Mouse (Mus musculus): Measurements from ENCODE around the gene Cttnbp2nl. TPM values are rescaled to one million over a fixed set of nuclear protein-coding genes. Genes with fewer than 3 reads are reported as not detected.

Gene Cttnbp2nl
- total RNA-seq, 2 experiments from 2014 or later: 16.2 to 26.0 TPM

DNA sequence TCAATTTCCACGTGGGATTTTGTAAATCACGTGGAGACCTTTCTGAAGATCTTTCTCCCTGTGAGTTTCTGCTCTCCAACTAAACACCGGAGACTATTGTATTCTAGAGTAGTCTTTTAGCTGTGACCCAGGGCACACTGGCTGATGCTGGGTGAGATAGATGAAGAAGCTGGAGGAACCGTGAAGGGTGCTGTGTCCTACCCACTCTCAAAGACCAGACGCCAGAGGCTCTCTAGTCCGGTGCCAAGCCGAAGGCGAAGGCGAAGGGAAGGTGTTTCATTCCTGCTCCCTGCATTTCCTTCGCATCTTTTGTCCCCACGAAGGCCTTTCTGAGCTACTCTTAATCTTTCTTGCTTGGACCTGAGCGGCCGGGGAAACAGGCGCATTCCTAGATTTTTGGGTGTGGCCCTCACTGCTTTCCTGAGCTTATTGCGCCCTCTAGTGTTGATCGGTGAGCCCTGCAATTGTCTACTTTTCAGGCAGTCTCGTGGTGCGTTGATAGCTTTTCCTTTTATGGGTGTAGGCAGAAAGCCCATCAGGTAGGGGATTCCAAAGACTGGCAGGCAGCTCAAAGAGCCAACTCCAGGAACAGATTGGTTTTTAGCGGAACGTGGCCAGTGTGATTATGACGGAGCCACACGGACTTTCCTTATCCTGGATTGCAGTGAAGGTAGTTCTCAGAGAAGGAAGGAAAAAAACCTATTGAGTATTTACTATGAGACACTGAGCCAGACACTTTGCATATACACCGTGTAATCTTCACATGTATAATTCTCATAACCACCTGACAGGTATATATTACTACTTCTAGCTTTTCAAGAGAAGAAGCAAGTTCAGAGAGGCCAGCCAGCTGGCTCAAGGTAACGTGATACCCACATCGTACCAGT is 5.9 kb upstream of the Cttnbp2nl start:
- peak; percentile 82 for DNase-seq

DNA sequence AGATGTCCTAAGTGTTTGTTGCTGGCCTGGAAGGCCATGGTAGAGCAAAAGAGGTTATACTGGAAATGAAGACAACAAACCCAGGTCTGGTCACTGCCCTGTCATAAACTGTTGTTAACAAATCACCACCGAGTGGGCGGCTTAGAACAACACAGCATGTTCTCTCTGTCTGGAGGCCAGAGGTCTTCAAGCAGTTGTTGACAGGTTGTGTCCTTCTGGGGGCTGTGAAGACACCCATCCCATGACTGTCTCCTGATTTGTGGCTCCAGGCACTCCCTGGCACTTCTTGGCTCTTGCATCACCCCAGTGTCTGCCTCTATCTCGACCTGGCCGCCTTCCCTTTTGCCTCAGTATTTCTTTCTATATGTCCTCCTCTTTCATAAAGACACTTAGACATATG is 2.7 kb upstream of the Cttnbp2nl start:
- no peak for DNase-seq

DNA sequence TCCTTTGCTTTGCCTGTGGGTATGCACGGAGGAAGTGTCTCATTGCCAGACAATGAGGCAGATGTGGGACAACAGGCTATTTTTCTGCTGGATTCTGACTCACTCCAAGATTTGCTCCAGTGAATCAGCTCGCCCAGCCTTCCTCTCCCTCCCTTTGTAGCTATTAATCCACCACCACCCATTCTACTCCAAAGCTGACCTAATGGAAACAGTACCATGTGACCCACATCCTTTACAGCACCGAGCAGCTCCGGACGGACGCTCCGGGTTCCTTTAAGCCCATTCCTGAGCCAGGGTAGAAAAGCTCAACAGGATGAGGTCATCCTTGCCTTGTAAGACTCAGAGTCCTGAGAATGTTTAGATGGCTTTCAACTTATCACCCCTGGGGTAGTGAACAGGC is 2.0 kb upstream of the Cttnbp2nl start:
- peak; percentile 72 to 77 for DNase-seq

DNA sequence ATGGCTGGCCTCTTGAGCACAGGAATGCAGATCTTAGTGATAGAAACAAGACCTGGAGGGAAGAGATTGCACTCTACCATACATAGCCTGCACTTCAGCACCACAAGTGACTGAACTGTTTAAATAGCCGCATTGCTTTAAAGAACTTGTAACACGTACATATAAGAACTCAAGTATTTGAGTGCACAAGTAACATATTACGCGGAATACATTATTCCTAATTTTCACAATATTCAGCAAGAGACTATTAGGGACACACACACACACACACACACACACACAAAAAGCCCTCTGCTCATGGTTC is 704 bp upstream of the Cttnbp2nl start:
- no peak for DNase-seq

DNA sequence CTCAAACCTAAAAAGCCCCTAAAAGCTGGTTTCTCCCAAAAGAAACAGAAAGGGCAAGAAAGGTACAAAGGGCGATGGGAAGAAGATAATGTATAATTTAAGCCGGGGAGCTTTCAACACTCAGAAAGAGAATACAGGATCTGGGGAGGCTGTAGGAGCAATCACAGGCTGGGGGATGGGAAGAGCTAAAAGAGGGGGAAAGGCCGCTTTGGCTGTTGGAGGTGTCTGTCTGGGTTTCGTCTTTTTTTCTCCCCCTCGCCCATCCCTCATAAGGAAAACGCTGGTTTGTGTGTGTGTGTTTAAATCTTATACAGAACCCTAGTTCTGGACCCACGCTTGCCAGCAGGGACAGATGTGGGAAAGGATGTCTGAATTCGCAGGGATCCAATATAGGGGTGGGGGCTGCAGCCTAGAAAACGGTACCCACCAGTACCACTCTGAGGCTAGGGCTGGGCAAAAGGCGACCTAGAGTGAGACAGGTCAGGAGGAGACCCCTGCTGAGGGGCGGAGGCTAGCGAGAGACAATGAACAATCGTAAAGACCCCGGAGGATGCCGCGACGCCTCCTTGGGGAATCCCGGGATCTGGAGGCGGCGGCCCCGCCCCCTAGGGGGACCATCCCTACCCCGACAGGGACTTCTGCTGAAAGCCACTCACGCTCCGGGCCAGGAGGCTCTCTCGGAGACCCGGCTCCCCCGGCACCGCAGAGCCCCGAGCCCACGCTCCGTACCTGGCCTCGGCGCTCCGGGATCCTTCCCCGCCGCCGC is 592 bp downstream of the Cttnbp2nl start:
- DNase-seq: no peak

DNA sequence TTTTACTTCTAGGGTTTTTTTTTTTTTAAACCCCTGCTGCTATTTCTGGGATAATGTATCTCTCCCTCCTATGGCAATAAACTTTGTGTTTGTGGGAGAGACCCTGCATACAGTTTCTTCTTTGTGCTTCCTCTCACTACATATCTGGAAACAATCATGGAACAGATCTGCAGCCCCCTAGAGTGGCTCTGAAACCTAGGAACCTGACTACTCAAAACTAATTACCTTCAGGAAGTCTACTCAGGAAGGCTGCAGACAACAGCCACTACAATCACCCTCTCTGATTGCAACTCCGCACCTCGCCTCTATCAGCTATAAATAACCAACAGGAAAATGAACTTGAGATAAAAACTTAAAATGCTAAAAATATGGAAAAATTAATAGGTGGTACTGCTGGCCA is 1.8 kb downstream of the Cttnbp2nl start:
- DNase-seq: no peak

DNA sequence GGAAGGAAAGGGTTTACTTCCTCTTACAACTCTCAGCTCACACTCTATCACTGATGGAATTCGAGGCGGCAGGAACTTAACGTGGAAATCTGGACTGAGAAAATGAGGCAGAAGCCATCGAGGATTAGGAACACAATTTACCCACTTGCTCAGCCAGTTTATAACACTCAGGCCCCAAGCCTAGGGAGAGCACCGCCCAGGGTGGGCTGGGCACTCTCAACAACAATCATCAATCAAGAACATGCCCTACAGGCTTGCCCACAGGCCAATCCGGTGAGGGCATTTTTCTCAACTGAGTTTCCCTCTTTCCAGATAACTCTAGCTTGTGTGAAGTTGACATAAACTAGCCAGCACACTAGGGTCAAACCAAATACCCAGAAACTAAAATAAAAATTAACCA is 3.1 kb downstream of the Cttnbp2nl start:
- no peak for DNase-seq

DNA sequence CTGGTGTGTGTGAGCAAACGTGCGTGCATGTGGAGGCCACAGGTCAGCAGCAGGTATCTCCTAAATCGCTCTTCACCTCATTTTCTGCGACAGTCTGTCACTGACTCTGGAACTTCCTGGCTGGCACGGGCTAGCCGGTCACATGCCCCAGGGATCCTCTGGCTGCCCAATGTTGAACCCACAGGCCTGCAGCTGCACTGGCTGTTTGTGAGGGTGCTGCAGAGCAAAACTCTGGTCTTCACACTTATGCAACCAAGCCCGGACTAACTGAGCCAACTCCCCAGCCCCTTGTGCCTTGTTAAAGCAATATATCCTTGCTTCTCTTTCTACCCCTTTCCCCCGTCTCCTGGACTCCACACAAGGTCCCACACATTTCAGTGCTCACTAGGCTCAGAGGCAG is 5.3 kb downstream of the Cttnbp2nl start:
- peak; percentile 32 to 58 for DNase-seq

DNA sequence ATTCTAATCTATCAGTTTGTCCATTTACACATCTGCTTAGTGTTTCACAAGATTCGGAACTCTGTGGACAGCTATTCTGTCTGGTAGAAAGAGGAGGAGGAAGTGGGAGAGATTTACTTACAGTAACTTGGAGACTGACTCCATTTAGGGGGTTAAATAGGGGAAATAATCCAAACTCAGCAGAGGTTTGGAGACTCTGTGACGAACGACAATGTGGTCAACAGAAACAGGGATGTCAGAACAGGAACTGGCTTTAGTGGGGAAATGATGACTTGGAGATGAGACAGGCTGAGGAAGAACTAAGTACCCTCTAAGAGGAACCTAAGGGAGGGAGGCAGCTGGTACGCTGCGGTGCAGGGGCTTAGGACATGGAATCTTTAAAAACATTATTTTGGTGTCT is 6.1 kb downstream of the Cttnbp2nl start:
- DNase-seq: no peak

DNA sequence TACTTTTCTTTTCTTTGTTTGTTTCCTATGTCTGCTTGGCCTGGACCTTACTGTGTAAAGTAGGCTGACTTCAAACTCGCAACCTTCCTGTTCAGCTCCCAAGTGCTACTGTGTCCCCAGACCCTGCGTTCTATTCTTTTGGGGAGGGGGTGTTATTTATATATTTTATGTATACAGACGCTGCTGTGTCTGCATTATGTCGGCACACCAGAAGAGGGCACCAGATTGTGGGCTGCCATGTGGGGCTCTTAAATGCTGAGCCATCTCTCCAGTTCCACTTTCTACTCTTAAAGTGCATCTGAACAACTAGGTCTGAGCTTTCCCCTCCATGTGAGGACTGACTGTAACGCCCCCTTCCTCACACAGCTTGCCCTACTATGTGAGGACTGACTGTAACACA is 9.2 kb downstream of the Cttnbp2nl start:
- DNase-seq: no peak

DNA sequence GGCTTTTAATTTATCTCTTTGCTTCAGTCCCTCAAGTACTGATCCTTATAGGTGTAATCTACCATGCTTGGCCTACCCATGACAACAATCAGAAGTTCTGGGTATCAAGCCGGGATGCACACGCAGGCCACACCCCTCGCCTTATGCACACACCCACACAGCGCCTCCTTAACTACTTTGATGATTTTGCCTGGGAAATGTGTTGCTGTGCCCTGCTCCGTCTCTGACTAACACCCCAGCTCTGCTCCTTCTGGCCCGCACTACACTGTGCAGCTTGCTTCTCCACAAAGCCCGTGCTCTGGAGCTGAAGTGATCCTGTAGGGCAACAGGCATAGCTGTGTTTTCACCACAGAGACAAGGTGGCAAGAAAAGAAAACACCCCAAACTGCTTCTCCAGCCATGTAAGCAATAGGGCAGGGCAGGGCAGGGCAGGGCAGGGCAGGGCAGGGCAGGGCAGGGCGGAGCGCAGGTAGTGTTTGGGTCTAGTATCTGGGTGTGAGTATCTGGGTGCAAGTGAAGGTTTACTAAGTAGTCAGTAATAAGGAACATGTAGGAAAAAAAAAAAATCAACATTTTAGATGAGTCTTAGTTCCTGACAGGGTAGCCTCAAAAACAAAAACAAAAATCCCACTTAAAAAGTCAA is 11.8 kb downstream of the Cttnbp2nl start:
- DNase-seq: no peak

DNA sequence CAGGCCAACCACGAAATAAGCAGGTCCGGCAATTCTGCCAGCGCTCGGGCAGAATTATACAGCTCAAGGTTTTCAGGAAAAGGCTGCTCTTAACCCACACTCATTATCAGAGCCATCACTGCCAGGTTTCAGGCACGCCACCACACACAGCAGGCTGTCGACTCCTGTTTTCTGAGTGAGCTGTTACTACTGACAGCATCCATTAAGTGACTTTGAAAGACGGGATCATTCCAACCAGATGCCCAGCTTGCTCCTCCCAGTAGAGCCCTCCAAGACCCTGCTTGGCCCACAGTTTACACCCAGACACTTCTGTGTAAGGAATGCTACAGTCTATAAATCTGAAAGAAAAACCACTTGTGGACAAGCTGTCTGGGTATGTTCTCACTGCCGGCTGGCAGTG is 12.9 kb downstream of the Cttnbp2nl start:
- no peak for DNase-seq

DNA sequence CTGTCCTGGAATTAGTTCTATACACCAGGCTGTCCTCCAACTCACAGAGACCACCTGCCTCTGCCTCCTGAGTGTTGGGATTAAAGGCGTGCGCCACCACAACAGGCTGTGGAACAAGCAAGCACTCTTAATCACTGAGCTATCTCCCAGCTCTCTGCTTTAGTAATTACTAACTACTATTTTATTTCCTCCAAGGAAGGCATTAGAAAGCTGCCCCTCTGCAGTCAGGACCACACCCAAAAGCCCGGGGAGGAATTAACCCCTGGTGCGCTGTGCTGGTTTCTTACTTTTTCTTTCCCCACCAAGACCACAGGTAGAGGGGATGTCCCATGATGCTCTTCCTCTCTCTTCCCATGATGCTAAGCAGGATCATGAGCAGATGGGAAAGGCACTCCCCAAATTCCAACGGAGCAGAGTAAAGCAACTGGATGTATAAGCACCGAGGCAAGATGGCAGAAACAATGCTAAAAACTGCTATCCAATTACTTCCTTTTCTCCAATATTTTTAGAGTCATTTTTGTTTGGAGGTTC is 15.6 kb downstream of the Cttnbp2nl start:
- no peak for DNase-seq

DNA sequence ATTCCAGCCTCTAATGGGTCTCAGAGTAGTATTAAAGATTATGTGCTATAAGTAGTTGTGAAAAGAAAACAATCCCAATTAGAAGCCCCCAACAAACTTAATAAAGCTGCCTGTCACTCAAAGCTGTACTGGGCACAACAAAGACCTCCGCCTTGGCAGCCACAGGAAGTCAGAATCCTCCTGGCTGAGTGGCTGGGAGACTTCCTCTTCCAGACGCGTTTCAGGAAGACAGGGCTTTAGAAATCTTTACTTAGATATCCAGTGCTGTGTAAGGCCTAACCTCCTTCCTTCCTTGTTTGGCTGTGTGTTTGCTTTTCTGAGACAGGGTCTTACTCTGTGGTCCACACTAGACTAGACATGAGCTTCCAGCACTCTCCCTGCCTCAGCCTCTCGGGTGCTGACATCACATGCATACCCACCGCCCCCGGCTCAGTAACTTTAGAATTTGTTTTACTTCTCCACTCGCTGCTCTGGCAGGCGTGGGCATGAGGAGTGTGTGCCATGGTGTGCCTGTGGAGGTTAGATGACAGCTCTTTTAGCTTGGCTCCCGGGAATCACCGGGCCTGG is 16.6 kb downstream of the Cttnbp2nl start:
- no peak for DNase-seq

DNA sequence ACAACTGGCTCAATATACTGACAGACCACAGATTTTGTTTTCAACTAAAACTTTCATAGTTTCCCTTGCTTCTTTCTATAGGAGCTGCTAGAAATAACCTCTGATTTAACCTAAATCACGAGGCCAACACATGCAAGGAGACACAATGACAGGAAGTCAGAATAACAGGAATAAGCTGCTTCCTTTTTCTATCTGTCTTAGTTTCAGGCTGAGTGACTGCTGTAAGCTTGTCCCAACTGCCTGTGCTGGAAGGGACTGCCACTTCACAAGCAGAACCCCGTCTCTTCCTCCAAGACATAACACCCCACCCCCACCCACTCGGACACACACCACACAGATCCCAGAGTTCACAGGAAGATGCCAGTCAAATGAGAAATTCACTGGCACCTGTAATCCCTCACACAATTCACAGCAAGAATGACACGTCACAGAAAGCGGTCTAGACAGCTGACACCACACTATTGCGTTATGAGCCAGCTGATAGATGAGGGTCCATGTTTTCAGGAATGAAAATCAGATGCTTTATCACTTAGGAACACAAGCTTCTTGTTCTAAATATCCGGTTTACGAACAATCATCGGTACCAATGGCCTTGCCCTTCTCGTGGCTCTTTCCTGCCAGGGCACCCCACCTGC is 29.5 kb downstream of the Cttnbp2nl start:
- no peak for DNase-seq

DNA sequence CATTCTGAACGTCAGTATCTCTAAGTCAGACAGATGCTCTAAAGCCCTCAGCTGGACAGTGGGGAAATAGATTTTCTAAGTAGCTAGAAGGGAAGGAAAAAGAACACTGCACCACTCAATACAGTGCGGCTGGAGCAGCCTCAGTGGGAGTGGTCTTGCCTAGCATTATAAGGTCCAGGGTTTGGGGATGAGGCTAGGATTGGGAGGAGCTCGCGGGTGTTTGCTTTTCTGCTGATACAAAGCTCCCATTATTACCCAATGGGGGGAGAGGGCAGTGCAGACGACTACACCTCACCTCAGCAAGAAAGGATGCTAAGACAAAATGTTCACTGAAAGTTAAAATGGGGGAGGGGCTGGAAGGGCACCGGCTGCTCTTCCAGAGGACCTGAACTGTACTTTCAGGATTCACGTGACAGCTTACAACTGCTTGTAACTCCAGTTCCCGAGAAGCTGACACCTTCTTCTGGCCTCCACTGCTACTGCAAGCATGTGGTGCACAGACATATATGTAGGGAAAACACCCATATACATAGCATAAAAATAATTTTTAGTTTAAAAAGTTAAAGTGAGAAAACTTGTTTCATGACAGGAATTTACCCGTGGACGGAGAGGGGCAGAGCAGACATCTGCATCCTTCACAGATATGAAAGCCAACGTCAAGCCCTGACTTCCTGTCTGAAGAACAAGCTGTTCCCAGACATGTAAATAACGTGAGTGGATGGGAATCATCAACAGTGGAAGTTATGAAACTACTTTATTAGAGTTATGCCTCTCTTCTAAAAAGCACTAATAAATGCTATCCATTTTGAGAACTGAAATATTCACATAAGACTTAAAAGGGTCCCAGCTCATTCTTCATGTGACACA is 32.9 kb downstream of the Cttnbp2nl start:
- DNase-seq: no peak

DNA sequence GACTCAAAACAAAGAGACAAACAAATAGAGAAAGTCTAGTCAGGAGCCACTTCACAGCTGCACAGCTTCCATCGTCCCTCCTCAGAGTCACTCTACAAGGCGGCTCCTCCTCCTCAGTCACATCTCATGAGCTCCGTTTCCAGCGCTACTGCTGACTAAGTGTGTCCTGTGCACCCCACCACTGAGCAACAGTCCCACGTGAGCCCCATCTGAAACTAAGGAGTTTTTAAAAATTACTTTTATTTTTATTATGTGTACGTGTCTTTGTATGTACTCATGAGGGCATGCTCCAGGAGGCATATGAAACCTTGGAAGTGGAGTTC is 34.2 kb downstream of the Cttnbp2nl start:
- DNase-seq: no peak

DNA sequence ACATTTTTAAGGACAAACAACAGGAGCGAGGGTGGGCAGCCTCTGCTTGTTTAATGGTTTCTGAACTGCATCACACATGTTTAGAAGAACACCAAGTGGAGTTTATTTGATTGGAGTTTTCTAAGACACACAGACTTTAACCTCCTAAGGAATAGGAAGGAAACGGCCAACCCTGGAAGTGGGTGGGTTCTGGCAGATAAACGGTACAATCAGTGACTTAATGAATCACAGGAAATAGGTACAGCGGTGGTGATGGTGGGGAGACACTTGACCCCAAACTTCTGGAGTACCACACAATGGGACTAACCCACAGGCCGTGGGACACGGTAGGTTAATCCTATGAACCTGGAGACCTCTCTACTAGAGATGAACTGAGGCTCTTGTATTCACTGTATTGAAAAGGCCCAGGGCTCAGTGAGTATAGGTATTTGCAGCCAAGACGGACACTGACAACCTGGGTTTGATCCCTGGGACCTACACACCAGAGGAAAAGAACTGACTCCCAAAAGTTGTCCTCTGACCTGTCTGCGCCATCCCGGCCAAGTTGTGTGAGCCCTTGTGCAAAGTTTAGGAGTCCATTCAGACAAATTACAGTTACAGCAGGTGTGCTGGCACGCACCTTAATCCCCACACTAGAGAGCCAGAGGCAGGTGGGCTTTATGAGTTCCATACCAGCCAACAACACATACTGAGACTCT is 34.7 kb downstream of the Cttnbp2nl start:
- no peak for DNase-seq

DNA sequence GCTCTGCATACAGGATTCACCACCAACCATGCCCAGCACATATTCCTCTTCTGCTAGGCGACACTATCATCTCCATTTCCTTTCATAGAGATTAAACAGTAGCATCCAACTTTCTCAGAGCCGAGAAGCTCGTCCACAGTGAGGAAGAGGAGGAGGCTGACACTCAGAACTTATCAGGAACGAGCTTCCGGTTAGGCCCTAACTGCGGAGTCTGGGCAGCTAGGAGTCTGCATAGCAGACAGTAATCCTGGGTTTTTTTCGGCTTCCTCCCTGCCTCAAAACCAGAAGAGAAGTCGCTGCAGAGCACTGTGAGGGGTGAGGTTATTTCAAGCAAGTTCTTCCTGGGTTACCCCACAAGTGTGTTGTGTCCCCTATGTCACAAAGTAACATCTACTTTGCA is 35.6 kb downstream of the Cttnbp2nl start:
- no peak for DNase-seq

DNA sequence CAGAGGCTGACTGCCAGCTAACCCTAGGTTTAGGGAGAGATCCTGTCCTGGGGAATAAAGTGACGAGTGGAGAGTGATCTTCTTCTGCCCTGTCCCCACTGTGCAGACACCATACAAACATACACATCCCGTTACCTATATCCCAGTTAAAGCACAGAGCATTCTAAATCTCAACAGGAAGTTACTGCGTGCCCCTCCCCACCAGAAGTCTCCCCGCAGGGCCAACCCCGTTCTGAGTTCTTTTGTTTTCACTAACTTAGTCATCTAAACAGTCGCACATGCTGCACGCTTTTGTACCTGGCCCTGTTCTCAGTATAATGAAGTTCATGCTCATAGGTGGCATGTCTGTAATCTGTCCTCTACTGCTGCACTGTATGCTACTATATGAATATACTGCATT is 36.7 kb downstream of the Cttnbp2nl start:
- no peak for DNase-seq

DNA sequence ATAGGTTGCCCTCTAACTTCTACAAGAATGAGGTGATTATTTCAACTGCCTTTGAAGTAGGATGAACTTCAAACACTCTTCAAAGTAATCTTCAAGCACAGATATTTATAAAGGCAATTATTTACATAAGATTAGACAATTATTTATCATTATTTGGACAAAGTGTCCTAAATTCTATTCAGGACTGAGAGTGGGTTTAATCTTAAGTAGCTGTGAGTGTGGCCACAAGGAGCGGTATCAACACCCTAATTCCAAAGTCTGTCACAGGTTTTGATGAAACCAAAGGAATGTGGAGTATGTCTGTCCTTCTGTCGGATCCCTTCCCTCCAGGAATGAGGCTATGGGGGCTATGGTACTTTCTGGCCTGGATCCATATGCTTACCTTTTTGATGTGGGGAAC is 38.0 kb downstream of the Cttnbp2nl start:
- no peak for DNase-seq
